Mouse (Mus musculus): ENCODE measurements at regions not wholly inside any gene's neighbourhood (a gene's known extent, or its start where the extent isn't known, plus 50 kb on each side); places are given as distances from the start of the nearest gene placed in this dataset.

DNA sequence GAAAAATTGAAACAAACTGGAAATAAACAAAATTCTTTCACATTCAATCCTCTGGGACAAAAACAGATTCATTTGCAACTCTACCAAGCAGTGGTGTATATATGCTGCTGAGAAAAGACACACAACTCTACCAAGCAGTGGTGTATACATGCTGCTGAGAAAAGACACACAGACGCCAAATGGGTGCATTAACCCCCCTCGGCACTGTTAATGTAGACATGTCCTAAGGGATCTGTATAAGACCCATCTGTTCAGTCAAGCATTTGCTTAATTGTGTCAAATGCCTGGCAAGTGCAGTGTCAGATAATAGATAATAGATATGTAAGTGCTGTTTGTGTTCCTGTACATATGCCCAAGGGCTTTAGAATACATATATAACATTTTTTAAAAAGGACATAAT is 1035.2 kb upstream of the B3galt2 start:
- in situ Hi-C loops (cut with MboI, MseI) = no loop called here

DNA sequence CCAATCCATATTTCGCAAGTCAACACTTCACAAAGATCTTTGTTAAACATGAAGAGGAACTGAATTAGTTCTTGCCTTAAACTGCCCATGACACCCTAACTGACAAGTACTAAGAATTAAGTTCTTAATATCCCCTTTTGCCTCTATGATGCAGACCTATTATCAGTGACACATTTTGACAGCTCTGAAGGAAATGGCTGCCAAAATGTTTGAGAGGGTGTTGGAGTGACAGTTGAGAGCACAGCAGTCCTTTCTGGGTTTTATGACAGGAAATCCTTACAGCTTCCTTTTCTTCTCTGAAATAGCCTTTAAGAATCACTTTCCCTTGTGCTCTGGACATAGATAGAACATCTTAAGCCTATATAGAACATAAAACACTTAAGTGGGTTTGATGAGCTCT is 1034.4 kb upstream of the B3galt2 start:
- in situ Hi-C loops (cut with MboI, MseI) = no loop called here

DNA sequence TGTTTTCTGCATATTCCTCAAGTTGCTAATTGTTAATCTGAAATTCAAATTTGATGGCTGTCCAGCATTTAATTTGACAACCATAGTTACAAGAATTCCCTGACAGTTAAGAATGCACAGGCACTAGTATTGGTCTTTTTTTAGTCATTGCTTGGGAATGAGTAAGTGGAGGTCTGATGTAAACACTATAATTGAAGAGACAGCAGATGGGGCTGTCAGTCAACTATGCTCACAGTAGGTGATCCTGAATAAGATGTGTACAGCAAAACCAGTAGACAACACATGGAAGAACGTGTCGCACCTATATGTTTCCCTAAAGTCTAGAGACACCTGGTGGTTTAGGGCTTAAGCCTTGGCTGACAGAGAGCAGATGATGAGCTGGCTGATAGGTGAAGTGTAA is 1019.0 kb upstream of the B3galt2 start:
- in situ Hi-C loops (cut with MboI, MseI) = loop anchor here (5.0 kb wide), 1 partner anchor 349 kb away; no protein-coding TSS in a partner anchor

- in situ Hi-C loops (cut with MboI, MseI) = loop anchor here (5.0 kb wide), 1 partner anchor 352 kb away; no protein-coding TSS in a partner anchor
These were observed 1016.2 kb upstream of the B3galt2 start for GRCm38 (mm10) chr1:142624303-142624702.

- in situ Hi-C loops (cut with MboI, MseI) = no loop called here
These were observed 985.2 kb upstream of the B3galt2 start for GRCm38 (mm10) chr1:142655289-142655688.

GRCm38 (mm10) chr1:142665262-142665661 is 975.2 kb upstream of the B3galt2 start:
- in situ Hi-C loops (cut with MboI, MseI) = no loop called here

- in situ Hi-C loops (cut with MboI, MseI) = no loop called here
These were observed 960.5 kb upstream of the B3galt2 start for GRCm38 (mm10) chr1:142679917-142680316.

DNA sequence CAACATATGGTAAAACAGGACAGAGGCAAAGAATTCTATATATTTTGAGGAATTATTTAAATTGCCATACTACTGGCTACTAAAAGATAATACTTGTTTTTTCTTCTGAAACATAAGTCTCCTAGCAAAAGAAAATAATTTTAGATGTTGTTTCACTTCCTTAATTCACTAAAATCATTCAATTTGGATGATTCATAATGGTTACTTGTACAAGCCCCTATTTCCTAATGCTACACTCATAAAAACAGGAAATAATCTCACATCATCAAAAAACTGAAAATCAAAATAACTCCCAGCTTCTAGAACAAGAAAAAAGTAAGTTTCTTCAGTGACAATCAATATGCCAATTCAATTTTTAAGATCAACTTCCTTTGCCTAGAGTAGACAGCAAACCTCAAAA is 951.6 kb upstream of the B3galt2 start:
- in situ Hi-C loops (cut with MboI, MseI) = no loop called here

DNA sequence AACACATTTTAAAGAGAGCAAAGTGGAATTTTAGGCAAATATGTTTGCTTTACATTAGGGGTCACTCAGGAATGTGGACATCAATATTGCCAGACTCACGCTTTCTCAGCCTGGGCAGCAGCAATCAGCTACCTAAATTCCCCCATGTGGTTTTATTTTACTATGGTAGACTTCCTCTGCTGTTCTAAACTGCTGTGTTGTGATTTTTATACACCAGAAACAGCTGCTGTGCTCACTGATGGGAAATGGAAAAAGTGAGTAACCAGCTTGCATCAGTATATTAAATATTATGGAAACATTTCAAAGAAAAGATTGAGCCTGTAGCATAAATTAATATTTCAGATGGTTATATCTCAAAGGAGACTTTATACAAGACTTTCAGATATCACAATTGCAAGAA is 945.3 kb upstream of the B3galt2 start:
- in situ Hi-C loops (cut with MboI, MseI) = no loop called here

DNA sequence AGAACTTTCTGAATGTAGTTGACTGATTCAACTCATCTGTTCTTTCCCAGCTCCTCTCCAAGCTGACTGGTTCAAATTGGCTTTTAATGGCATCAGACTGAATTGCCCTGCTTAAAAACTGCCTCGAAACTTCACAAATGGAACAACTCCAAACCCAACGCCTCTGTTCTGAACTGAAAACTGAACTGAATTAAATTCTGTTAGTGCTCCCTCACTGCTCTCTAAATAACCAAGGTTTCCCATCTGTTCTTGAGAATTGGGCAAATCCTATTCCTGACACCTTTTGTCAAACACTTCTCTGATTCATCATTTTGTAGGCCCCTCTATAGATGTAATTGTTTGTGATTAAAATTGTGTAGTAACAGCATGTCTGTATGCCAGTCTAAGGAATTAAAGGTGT is 932.2 kb upstream of the B3galt2 start:
- in situ Hi-C loops (cut with MboI, MseI) = no loop called here

DNA sequence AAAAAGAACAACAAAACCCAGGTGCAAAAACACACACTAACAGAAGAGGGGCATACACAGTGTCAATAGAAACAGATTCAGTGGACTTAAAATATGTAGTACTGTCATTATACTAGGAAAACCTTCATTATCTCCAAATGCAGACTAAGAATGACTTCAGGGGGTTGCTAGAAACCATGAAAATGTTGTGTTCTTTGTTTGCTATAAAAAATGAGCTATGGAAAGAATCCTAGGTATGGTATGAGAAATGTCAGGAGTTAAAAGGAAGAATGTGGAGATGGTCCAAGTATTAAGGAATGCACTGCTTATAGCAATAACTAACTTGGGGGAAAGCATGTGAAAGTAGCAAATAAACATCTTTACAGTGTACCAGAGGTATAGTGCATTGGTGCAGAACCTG is 910.2 kb upstream of the B3galt2 start:
- in situ Hi-C loops (cut with MboI, MseI) = no loop called here

- in situ Hi-C loops (cut with MboI, MseI) = no loop called here
These were observed 906.4 kb upstream of the B3galt2 start for GRCm38 (mm10) chr1:142734108-142734507.

DNA sequence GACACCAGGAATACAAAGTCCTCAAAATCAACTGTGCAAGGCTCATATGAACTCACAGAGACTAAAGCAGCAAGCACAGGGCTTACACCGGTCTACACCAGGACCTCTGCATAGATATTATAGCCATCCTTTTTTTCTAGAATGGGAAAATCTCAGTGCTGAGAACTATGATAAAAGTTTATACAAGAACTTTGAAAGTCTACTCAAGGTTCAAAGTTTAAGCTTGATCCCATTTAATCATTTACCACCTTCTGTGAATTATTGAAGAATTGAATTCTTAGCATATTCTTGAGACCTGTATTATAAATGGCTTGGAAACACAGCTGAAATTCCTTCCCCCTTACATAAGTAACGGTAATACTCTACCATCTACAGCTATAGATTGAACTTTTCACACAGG is 902.1 kb upstream of the B3galt2 start:
- in situ Hi-C loops (cut with MboI, MseI) = no loop called here

DNA sequence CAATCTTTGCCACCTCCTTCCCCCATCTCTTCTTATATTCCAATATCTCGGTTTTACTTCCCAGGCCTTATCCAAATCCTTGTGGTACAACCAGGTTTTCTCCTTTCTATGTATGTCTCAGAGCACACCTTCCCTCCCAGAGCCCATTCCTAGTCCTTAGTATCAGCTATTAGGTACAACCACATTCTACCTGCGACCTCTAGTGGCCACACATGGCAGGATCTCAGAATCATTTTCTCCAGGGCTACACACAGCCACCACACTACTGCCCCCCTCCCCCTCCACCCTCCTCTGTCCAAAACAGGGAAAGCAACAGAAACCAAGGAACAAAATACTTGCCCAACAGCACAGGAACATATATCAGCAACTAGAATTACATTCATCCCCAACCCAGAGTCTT is 898.2 kb upstream of the B3galt2 start:
- in situ Hi-C loops (cut with MboI, MseI) = no loop called here

- in situ Hi-C loops (cut with MboI, MseI) = no loop called here
These were observed 869.5 kb upstream of the B3galt2 start for GRCm38 (mm10) chr1:142771010-142771409.
